Mouse (Mus musculus) limb, embryonic 10.5 days (tissue): Measurements from ENCODE around the gene Socs7. TPM values are rescaled to one million over a fixed set of nuclear protein-coding genes. Genes with fewer than 3 reads are reported as not detected.

Source experiments
- DNase-seq: peaks from one replicate; pipeline ENCODE4 v3.0.0-alpha.2; 2017; ENCODE audit warnings: low spot score
- H3K27ac ChIP-seq: fragments of 300-500 bp; sonication (generic); 2 replicates; pipeline ENCODE4 v1.5.1; 2016; ENCODE audit warnings: mild to moderate bottlenecking
- H3K27me3 ChIP-seq: fragments of 300-500 bp; sonication (generic); 2 replicates; pipeline ENCODE4 v1.6.1; 2016; ENCODE audit warnings: low read depth, mild to moderate bottlenecking; ENCODE audit not compliant: poor library complexity, severe bottlenecking
- H3K36me3 ChIP-seq: fragments of 300-500 bp; sonication (generic); 2 replicates; pipeline ENCODE4 v1.6.1; 2016; ENCODE audit warnings: mild to moderate bottlenecking, moderate library complexity
- H3K4me1 ChIP-seq: fragments of 300-500 bp; sonication (generic); 2 replicates; pipeline ENCODE4 v1.6.1; 2016
- H3K4me3 ChIP-seq: fragments of 300-500 bp; sonication (generic); 2 replicates; pipeline ENCODE4 v1.5.1; 2016; ENCODE audit warnings: mild to moderate bottlenecking, moderate library complexity
- H3K9me3 ChIP-seq: fragments of 300-500 bp; sonication (generic); replicated peaks from 2 replicates; pipeline ENCODE4 v1.6.1; 2016; ENCODE audit warnings: mild to moderate bottlenecking
- WGBS: fragments of 180-500 bp; shearing (Covaris S2); methylation state at CpG from one replicate; pipeline ENCODE4 v1.1.7; 2016; 5-methylcytosine and 5-hydroxymethylcytosine counted together
- polyA plus RNA-seq: library from polyadenylated mRNA; unstranded; fragments of >200 nt; fragmentation: Nextera tagmentation; extraction: Ambion mirVana; gene quantifications from 2 replicates; pipeline ENCODE4 v1.2.1, GENCODE M21; 2016

Gene Socs7
- polyA plus RNA-seq, 1 experiment from 2014 or later = 4.4 TPM

- Histone ChIP-seq H3K27me3 (peaks cover 16% of the 10 kb centered on the region), H3K27ac (peak overlapping the region; percentile 82), H3K4me1 (peaks cover 60% of the 10 kb centered on the region), H3K9me3 (no peaks in the 10 kb centered on the region), H3K4me3 (peak overlapping the region; percentile 50), H3K36me3 (peaks cover 4% of the 10 kb centered on the region; the same call in 1 of the 2 replicates)
- DNase-seq = peak; percentile 81
- WGBS = 3% methylated on average over 15 of the region's 15 CpGs
These were observed 72.5 kb downstream of the Socs7 start for GRCm38 (mm10) chr11:97434704-97435454.

GRCm38 (mm10) chr11:97435808-97436491 is 73.6 kb downstream of the Socs7 start:
- peaks cover 71% of the 10 kb centered on the region for H3K4me1 ChIP-seq
- DNase-seq = no peak
- 52% methylated on average over 13 of the region's 13 CpGs for WGBS
- H3K4me3 ChIP-seq = peak overlapping the region; percentile 50; the same call in 1 of the 2 replicates
- peaks cover 4% of the 10 kb centered on the region; the same call in 1 of the 2 replicates for H3K36me3 ChIP-seq
- peak overlapping the region; percentile 82 for H3K27ac ChIP-seq
- H3K9me3 ChIP-seq = no peaks in the 10 kb centered on the region
- H3K27me3 ChIP-seq = peaks cover 26% of the 10 kb centered on the region

DNA sequence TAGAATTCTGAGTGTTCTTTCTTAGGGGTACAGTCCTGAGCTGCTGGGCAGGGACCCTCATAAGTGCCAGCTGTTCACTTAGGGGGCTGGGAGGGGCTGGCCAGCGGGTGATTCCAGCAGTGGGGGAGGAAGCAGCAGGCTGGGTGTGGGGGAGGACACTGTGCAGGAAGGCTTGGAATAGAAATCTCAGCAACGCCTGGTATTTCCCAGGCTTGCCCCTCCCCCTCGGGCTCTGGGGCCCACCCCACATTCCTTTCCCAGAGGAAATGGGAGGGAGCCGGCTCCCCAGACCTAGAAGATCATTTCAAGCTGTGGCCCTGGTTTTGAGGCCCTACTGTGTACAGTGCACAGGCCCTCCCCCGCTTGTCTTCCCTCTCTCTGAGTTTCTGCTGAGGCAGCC is 75.4 kb downstream of the Socs7 start:
- peak overlapping the region; percentile 23 for H3K4me3 ChIP-seq

GRCm38 (mm10) chr11:97438868-97439267 is 76.5 kb downstream of the Socs7 start:
- 52% methylated on average over 9 of the region's 9 CpGs for WGBS
- H3K27ac ChIP-seq = peak overlapping the region; percentile 88
- peaks cover 4% of the 10 kb centered on the region; the same call in 1 of the 2 replicates for H3K36me3 ChIP-seq
- DNase-seq = no peak
- H3K4me3 ChIP-seq = no peak overlapping the region
- H3K27me3 ChIP-seq = peaks cover 36% of the 10 kb centered on the region
- no peaks in the 10 kb centered on the region for H3K9me3 ChIP-seq
- H3K4me1 ChIP-seq = peaks cover 88% of the 10 kb centered on the region

More for the DNA sequence above, 75.4 kb downstream of the Socs7 start:
- Histone ChIP-seq H3K36me3 (peaks cover 4% of the 10 kb centered on the region; the same call in 1 of the 2 replicates), H3K4me1 (peaks cover 82% of the 10 kb centered on the region), H3K27me3 (peaks cover 36% of the 10 kb centered on the region), H3K27ac (peak overlapping the region; percentile 88), H3K9me3 (no peaks in the 10 kb centered on the region)
- peak; percentile 69 for DNase-seq
- 12% methylated on average over 5 of the region's 5 CpGs for WGBS

GRCm38 (mm10) chr11:97439935-97440334 is 77.6 kb downstream of the Socs7 start:
- H3K27me3 ChIP-seq = peaks cover 36% of the 10 kb centered on the region
- WGBS = 4% methylated on average over 37 of the region's 37 CpGs
- DNase-seq = peak; percentile 69
- H3K4me3 ChIP-seq = peak overlapping the region; percentile 67
- H3K36me3 ChIP-seq = peaks cover 11% of the 10 kb centered on the region
- peaks cover 84% of the 10 kb centered on the region for H3K4me1 ChIP-seq
- H3K9me3 ChIP-seq = no peaks in the 10 kb centered on the region
- H3K27ac ChIP-seq = peak overlapping the region; percentile 88

GRCm38 (mm10) chr11:97440441-97440881 is 78.1 kb downstream of the Socs7 start:
- Histone ChIP-seq H3K36me3 (peaks cover 15% of the 10 kb centered on the region), H3K27ac (peak overlapping the region; percentile 88), H3K4me1 (peaks cover 78% of the 10 kb centered on the region), H3K4me3 (peak overlapping the region; percentile 67), H3K27me3 (peaks cover 36% of the 10 kb centered on the region), H3K9me3 (no peaks in the 10 kb centered on the region)
- WGBS = 3% methylated on average over 34 of the region's 34 CpGs
- DNase-seq = peak; percentile 72

GRCm38 (mm10) chr11:97441036-97441657 is 78.8 kb downstream of the Socs7 start:
- DNase-seq = no peak
- H3K36me3 ChIP-seq = peaks cover 22% of the 10 kb centered on the region
- H3K27ac ChIP-seq = peak overlapping the region; percentile 88
- peaks cover 76% of the 10 kb centered on the region for H3K4me1 ChIP-seq
- 64% methylated on average over 15 of the region's 15 CpGs for WGBS
- no peaks in the 10 kb centered on the region for H3K9me3 ChIP-seq
- H3K27me3 ChIP-seq = peaks cover 36% of the 10 kb centered on the region
- peak overlapping the region; percentile 67 for H3K4me3 ChIP-seq

DNA sequence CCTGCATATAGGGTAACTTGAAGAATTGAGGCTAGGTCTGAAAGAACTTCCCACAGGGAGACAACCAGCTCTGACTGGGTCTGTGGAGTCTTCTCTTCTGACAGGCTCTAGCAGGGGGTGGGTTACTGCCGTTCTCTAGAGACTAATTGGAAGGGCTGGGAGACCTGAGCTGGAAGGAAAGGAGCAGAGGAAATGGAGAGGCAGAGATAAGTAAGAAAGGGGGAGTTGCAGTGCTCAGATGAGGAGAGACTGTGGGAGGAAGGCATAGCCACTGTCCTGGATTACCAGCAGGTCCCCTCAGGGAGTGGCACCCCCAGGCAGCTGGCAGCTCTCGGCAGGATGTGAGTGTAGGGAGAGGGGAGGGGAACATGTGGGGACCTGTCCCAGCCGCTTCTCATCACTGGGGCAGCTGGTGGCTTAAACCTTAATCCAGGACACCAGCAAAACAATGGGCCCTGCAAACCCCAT is 79.3 kb downstream of the Socs7 start:
- Histone ChIP-seq H3K9me3 (no peaks in the 10 kb centered on the region), H3K27ac (peak overlapping the region; percentile 88), H3K4me1 (peaks cover 73% of the 10 kb centered on the region), H3K36me3 (peaks cover 28% of the 10 kb centered on the region), H3K27me3 (peaks cover 36% of the 10 kb centered on the region), H3K4me3 (peak overlapping the region; percentile 67)
- DNase-seq = no peak
- 7% methylated on average over 3 of the region's 3 CpGs for WGBS

DNA sequence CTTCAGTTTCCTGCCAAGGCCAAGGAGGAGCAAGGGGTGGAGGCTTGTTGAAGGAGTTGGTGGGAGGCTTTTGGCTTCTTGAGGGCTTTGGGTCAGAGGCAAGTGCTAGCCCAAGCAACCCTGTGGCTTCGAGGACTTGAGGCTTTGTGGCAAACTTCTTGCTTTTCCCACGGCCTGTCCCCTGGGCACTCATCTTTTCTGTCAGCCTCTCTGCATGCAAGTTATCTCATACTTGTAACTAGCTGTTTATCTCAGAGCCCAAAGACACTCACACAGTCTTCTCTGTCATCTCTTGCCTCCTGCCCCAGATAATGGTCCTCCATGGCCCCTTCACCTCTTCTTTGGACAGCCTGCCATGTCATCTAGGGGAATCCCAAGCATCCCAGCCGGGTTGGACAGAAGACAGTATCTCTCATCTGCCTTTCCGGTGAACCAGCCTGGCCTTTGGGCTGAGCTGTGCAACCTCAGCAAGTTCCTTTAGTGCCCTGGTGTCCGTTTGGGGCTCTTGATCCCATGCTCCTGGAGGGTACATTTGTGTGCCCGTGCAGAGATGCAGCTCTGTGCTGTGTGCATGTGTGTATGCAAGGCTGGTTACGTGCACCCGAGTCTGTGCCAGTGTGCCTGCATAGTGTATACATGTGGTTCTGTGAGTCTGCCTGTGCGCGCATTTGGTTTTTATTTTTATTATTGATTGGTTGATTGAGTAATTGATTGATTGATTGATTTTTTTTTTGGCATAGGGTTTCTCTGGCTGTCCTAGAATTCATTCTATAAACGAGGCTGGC is 80.7 kb downstream of the Socs7 start:
- Histone ChIP-seq H3K4me1 (peaks cover 59% of the 10 kb centered on the region), H3K27ac (peak overlapping the region; percentile 88), H3K9me3 (no peaks in the 10 kb centered on the region), H3K4me3 (0 out of 2 replicates have a peak overlapping the region, but pooled peaks have one; percentile 67), H3K27me3 (peaks cover 36% of the 10 kb centered on the region), H3K36me3 (peaks cover 39% of the 10 kb centered on the region)
- DNase-seq = no peak
- WGBS = 87% methylated on average over 11 of the region's 11 CpGs

- no peak for DNase-seq
- H3K4me1 ChIP-seq = peaks cover 47% of the 10 kb centered on the region
- H3K36me3 ChIP-seq = peaks cover 59% of the 10 kb centered on the region
- peak overlapping the region; percentile 47; the same call in 1 of the 2 replicates for H3K27ac ChIP-seq
- WGBS = 84% methylated on average over 6 of the region's 6 CpGs
- H3K4me3 ChIP-seq = no peak overlapping the region
- no peaks in the 10 kb centered on the region for H3K9me3 ChIP-seq
- H3K27me3 ChIP-seq = peaks cover 13% of the 10 kb centered on the region
These were observed 83.2 kb downstream of the Socs7 start for GRCm38 (mm10) chr11:97445596-97445995.

- Histone ChIP-seq H3K4me3 (no peak overlapping the region), H3K36me3 (peaks cover 63% of the 10 kb centered on the region), H3K4me1 (peaks cover 47% of the 10 kb centered on the region), H3K9me3 (no peaks in the 10 kb centered on the region), H3K27ac (0 out of 2 replicates have a peak overlapping the region, but pooled peaks have one; percentile 47), H3K27me3 (peaks cover 8% of the 10 kb centered on the region)
- WGBS = 70% methylated on average over 4 of the region's 4 CpGs
- DNase-seq = no peak
These were observed 83.7 kb downstream of the Socs7 start for GRCm38 (mm10) chr11:97445999-97446511.

GRCm38 (mm10) chr11:97447979-97448378 is 85.6 kb downstream of the Socs7 start:
- WGBS = 85% methylated on average over 7 of the region's 7 CpGs
- Histone ChIP-seq H3K27me3 (no peaks in the 10 kb centered on the region), H3K4me1 (peaks cover 40% of the 10 kb centered on the region), H3K4me3 (no peak overlapping the region), H3K27ac (no peak overlapping the region), H3K9me3 (no peaks in the 10 kb centered on the region), H3K36me3 (peaks cover 82% of the 10 kb centered on the region)
- DNase-seq = no peak
